Mouse (Mus musculus) spleen, postnatal 10 days (tissue): ENCODE results near the gene Ncaph2.
A peak's percentile ranks its signal among the peaks of the same experiment; 100 is the strongest.

Source experiments
- DNase-seq, 2 experiments: peaks; one replicate each; pipeline ENCODE4 v3.0.0; 2021 to 2022; ENCODE audit warnings: low spot score in 2 of 2

Ncaph2 gene

DNA sequence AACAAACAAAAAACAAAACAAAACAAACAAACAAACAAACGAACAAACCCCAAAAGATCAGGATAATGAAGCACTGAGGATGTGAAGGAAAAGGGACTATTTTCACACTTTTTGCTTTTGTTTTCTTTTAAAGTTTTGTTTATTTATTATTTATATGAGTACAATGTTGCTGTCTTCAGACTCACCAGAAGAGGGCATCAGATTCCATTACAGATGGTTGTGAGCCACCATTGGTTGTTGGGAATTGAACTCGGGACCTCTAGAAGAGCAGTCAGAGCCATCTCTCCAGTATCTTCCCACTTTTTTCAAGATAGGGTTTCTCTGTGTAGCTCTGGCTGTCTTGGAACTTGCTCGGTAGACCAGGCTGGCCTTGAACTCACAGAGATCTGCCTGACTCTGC, 12.2 kb upstream of the Ncaph2 start:
- DNase-seq, result no peak

DNA sequence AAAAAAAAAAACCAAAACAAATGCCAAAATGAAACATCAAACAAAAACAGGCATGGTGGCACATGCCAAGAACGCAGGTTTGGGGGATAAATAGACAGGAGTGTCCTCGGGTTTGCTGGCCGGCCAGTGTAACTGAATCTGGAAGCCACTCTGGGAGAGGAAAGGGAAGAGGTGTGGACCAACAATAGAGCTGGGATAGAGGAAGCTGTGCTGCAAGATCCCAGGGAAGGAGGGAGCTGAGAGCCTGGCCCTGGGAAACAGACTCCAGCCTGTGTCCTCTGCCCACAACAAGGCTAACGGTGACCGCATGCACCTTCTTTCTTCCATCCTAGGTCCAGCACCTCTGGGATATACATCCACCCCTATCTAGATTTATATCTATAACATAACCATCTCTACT, 5.1 kb upstream of the Ncaph2 start:
- no peak for DNase-seq

DNA sequence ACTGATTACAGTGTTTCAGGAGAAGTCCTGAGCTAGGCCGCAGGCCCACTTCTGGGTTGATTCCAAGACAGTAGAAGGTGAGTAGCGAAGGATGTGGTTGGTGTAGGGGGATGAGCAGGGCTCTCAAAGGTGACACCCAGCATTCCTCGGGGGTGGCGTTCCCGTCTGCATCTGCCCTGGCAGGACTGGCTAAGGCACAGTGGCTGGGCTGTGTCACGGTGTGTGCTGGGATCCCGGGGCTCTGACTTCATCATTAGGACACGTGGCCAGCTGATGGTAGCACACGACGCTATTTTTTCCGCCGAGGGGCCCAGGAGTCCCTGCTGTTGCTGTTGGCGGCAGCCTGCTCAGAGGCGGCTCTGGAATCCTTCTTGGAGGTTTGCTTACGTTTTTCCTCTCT, 4.2 kb upstream of the Ncaph2 start:
- DNase-seq, result no peak

DNA sequence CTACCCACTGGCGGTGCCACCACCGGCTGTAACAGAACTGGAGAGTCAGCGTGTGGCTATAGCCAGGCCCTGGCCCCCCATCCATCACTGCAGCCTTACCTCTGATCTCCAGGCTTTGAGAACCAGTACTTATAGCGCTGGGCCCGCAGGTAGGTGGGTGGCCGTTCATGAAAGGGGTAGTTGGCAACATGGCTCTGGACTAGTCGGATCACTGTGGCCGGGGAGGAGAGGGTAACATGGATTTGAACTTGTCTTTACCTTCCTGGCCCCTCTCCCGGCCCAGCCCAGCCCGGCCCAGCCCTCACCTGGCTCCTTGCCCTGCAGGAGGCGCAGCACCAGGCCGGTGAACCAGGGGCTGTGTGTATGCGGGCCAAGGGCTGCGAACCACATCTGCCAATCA, 3.5 kb upstream of the Ncaph2 start:
- DNase-seq, result no peak

DNA sequence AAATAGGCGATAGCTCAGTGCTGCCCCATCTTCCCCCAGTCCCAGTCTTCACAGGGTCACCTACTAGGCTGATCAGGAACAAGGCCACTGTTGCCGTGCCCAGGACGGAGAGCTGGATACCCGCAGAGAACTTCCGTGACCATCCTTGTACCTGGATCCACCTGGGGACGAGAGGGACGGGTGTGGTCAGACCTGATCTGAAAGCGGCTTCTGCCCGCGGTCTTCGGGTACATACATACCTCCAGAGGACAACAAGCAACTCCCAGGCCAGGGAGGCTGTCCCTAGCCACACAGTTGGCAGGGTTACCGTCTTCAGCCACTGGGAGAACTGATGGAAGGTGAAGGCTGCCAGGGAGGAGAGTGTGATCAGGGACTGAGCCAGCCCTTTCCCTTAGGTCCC, 2.7 kb upstream of the Ncaph2 start:
- no peak for DNase-seq

DNA sequence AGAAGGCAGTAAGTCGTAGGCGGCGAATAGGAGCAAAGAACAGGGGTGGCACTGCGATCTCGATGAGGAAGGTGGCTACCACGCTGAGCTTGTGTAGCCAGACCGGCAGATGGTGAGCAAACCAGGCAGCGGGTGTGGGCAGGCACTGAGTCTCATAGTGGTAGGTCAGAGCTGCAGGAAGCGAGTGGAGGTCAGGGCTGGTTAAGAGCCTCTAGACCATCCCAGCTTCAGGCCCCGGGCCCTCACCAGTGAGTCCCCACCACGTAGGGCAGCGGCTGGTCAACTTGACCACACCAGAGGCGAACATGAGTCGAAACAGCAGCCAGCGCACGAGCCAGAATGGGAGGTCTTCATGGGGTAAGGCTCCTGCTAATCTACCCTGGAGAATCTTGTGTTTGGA, 1.7 kb upstream of the Ncaph2 start:
- DNase-seq, result no peak

DNA sequence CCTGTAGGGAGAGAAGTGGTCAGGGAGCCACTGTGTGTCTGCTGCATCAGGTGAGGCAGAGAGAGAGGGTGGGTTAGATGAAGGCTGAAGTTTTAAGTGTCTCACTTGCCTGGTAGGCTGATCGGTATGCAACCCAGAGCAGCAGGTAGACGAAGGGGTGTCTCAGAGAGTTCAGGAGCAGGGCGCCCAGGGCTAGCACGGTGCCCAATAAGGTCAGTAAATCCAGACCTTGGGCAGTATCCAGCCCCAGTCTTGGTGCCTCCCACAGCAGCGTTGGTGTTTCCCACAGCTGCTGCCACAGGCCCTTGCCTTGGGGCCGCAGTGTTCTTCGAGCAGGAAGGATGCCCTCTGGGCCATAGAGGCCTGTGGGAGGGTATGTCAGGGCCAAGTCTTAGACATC, 1.1 kb upstream of the Ncaph2 start:
- no peak for DNase-seq

DNA sequence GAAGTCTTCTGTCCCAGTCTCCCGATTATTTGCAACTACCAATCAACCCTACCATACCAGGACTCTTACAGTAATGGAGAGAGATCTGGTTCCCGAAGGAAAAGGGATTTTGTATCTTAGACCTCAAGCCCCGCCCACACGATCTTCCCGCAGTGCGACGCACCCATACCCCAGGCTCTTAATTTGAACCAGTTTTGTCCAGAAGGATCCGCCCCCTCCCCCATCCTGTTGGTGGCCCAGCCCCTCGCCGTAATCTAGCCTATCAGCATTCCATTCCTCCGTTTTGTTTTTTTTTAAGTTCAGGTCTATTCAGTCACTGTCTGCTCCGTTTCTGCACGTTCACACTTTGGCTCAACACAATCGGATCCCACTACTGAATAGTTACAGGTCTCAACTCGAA, 853 bp downstream of the Ncaph2 start:
- DNase-seq, result peak; percentile 53 to 87

DNA sequence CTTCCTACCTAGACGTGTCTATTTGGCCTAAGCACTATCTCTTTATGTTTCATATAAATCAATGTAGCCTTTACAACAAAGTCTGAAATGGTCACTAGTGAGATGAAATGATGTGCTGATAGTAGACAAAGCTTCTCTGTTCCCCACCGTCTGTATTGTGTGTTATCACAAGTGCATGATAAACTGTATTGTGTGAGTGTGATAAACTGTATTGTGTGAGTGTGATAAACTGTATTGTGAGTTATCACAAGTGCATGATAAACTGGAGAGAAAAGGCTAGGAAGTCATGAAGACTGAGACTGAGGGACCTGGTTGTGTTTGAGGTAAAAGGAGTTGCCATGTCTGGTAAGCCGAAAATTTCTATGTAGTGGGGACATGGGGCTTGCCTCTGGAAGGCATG, 3.3 kb downstream of the Ncaph2 start:
- DNase-seq, result no peak

DNA sequence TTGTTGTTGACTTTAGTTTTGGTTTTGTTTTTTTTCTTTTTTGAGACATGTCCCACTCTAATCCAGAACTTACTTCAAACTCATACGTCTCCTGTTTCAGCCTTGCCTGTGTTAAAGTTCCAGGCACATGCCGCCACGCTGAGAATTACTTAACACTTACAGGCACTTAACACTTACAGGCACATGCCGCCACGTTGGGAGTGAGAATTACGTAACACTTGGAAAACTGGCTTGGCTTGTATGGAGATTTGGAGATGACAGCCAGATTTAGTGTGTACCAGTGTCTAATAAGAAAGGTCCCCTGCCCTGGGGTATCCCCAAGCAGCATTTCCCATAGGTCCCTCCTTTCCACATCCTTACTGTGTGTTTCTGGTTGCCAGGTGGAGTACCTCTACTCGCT, 7.5 kb downstream of the Ncaph2 start:
- no peak for DNase-seq

DNA sequence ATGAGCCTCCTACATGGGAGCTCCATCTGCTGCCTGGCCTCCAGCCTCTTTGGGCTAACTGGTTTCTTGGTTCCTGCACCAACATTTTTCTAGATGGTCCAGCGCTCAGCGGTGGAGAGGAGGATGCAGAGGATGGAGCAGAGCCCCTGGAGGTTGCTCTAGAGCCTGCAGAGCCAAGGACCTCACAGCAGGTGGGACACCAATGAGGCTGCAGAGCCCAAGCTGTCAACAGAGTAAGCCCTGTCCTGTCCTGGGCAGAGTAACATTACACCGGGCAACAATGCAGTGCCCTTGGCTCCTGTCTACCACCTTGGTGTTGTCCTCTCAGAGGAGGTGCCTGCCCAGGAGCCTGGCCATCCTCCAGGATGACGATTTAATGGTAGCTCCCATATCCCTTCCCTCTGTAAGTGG, 9.6 kb downstream of the Ncaph2 start:
- DNase-seq, result no peak

DNA sequence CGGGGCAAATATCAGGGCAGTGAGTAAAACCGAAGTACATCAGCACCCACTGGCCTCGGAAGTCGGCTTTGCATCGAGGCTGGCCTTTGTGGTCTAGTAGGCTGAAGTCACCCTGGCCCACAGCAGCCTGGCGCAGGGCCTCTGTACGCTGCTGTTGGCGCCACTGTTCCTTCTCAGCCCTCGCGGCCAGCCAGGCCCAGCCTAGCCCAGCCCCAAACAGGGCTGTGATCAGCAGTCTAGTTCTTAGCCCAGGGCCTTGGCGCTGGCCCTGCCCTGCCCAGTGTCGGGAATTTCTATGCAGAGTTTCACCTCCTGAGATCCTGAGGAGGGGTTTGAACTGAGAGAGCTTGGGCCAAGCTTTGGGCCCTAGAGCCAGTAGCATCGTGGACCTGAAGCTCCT, 16.5 kb downstream of the Ncaph2 start:
- DNase-seq, result peak in 1 of 2 experiments; percentile 7

DNA sequence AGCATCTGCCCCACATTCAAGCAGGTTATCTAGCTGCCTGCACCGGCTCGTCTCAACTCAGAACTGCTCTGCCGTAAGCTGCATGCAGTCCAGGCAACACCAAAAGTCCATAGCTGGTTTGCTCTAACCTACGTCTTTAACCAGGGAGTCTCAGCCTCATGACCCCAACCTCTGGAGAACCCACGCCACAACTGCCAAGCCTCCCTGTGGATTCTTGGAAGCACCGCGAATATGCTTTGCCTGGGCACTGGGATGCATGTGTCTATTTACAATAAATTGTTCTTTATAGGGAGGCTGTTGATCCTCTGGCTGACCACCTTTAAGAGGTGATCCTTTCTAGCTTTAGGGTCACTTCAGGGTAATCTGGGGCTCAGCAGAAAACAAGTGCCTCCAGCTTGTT, 17.0 kb downstream of the Ncaph2 start:
- peak in 1 of 2 experiments; percentile 16 for DNase-seq

DNA sequence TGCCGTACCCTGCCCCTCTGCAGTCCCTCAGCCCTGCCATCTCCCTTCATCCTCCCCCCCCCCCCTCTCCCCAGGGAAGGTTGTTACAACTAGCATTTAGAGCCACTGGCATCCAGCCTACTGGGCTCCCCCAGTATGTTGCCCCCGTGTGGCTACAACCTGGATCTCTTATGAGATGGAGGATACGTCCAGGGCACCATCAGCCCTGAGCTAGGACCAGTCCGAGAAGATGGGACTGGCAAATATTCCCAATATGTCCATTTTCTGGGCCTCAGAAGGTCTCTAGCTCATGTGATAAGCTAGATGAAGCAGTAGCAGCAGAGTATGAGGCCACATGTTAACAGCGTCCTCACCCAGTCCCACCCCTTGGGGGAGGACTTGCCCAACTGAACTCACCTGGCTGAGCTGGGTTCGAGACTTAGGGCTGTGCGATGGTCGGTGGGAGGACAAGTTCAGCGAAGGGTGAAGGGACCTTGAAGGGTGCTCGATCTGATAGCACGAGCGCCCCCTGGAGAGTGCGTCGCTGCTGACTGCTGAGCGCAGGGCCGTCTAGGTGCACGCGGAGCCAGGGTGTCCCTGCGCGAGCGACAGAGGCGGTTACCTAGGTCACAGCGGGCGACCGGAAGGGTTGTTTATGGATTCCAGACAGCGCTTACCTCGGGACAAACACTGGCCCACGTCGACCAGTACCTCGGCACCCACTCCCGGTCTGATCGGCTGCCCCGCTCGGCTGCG, 17.7 kb downstream of the Ncaph2 start:
- peak; percentile 88 to 94 for DNase-seq

DNA sequence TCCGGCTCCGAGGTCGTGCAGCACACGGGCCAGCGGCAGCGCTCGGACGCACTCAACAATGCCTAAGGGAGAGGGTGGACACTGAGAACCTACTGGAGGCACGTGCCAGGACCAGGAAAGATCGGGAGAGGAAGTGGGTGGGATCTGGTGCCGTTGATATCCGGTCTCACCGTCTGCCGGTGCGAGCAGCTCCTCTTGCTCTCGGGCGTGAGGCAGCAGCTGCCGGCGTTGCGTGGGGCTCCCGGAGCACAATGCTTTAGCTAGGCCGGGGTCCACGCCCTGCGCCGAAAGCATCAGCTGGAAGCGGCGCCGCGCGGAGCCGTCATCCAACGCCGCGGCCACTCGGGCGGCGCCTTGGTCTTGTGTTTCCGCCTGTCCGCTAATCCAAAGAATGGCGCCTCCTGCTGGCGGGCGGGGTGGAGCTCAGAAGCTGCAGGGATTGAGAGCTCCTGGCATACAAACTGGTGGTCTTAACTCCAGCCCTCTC, 18.3 kb downstream of the Ncaph2 start, which contains the start of gene Sco2:
Gene Sco2, minus strand, starts transcription at position 85 of the 487 bp plus-strand sequence.
- DNase-seq, result peak; percentile 96 to 97

DNA sequence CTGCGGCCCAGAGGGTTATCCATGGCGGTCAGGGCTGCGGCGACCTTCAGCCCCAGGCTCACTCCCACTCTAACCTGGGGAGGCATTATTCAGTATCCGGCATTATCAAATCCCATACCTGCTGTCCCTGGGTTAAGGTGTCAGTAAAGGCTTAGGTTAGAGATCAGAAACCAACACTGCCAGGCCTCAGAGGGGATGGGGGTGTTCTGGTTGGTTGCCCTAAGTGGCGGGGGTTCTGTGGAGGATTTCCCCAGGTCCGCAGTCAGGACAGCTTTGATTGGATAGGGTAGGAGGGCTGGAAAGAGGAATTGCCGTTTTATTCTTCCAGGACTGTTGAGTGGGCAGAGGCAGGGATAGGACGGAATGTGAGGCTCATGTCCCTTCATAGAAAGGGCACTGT, 18.8 kb downstream of the Ncaph2 start:
- no peak for DNase-seq

DNA sequence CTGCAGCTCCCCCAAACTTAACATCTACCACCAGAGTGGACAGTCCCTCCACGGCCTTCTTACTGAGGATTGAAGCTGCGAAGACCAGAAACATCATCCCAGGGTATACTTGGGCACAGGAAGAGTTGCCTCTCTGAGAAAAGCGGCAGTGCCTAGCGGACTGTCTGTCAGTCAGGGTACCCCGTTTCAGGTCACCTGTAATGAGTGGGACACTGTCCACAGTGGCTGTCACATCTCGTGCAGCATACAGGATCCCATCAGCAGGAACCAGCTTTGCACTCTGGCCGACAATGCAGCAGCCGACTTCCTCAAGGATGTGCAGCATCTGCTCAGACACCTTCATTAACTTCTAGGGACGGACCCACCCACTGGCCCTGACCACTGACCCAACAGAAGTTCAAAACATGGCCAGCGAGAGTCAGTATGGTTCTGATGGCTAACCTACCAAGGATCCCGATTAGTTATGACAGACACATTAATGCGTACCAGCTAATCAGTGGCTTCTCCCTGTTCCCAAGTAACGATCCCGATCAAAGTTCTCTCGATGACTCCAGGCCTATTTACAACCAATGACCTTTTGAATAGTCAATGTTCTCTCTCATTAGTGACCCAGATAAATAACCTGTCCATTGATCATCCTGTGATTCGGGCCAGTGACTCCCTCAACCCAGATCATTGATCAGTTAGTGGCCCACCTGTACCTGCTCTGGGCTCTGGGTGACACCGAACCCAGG, 19.4 kb downstream of the Ncaph2 start:
- no peak for DNase-seq

DNA sequence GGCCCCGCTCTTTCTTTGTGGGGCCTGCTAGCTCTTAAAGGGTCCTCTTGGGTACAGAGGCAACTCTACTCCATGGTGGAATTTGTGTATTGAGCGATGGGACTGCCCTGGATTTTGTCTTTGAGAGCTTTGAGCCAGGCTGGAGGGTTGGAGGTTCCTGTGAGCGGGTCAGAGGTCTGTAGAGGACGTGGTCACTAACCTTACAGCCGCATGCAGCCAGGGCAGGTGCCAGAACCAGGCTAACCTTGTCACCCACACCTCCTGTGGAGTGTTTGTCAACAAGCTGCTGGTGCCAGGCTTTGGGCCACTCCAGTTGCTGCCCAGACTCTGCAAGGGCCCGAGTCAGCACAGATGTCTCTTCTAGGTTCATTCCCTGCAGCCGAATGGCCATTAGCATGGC, 20.5 kb downstream of the Ncaph2 start:
- no peak for DNase-seq

DNA sequence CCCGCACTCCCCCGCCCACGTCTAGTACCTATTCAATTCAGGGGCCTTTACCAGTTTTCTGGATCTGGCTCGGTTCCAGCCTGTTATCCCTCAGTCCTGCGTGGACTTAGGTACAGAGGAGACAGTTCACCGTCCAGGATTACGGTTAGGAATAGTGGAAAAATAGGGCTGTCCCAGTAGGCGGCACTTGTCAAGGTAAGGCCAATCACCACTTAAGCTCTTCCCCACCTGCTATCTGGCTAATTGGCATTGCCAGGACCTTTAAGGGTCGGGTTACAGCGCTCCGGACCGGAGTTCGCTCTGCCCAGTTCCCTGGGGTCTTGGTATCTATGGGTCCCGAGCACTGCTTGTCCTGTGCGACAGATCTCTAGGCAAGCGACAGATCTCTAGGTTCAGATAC, 21.4 kb downstream of the Ncaph2 start, which contains the start of gene Tymp:
Gene Tymp, minus strand, starts transcription at position 83 of the 400 bp plus-strand sequence.
- DNase-seq, result no peak

DNA sequence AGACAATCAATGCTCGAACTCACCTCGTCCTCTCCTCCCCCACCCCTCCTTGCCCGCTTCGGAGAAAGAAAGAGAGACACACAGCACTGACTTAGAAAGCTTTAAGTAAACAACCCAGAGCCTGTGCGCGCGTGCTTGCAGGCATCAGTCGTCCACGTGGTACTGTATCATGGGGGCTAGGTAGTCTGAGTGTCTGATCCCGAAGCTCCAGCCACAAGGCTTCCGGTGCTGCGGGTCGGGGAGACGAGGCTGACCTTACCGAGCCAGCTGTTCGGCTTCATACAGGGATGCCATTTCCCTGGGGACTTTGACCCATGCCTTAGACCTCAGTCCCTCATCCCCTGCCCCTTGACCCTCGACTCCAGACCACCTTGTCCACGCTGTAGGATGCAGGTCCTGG, 21.8 kb downstream of the Ncaph2 start:
- DNase-seq, result no peak

DNA sequence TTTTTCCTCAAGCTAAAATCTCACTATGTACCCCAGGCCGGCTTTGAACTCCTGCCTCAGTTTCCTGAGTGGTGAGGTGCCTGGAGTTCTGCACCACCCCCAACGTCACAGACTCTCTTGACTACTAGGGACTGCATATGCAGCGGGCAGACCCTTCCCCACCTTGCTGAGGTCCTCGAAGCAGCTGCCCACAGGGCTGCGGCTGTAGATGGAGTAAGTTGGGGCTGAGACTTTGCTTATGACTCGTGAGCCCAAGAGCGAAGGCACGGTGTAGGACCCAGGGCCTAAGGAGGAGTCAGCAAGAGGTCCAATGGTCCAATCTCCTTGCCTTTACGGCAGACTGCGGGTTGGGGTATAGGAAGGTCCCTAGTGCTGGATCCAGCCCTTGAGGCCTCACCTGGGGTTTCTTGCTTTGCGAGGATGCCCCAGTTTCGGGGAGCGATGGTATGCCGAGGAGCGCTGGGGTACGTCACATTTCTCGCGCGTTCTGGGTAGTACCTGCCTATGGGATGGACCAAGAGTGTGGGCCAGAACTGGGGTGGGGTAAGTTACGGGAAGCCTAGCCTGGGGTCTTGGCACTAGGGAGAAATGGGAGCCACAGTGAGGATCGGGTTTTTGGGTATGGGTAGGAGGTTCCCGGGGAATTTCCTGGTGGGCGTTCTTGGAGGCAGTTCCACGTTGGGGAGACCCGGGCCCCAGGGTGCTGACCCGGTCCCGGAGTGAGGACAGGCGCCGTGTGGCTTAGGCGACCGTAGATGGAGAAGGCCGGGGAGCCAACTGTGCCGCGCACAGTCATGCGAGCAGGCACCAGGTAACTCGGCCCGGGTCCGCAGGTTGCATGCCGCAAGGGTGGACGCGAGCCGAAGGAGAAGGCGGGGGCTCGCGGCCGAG, 22.7 kb downstream of the Ncaph2 start:
- no peak for DNase-seq

DNA sequence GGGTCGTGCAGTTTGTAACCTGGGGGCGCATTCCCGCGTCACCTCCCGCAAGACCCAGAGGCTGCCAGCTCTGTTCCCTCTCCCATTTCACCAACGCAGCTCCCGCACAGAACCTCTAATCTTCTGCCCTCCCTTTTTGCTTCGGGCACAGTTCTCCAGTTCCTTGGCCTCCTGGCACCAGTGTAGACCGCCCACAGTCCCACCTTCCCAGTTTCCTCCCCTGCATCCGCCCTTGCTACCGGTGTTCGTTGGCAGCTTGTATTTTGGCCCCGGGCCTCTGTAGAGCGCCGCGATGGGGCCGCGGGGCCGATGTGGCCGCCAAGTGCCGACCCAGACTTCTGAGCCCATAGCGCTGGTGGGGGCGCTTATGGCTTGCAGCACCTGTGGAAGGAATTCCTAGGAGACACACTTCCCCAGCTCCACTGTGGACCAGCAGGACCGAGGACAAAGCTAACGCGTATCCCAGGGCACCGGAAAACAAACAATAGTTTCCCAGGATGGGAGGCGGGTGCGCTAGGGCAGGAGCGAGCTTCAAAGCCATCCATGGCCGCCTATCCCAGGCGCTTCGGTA, 23.4 kb downstream of the Ncaph2 start, which contains the start of gene Odf3b:
Gene Odf3b, minus strand, starts transcription at position 452 of the 571 bp plus-strand sequence.
- no peak for DNase-seq
